In the genomic region with DNA sequence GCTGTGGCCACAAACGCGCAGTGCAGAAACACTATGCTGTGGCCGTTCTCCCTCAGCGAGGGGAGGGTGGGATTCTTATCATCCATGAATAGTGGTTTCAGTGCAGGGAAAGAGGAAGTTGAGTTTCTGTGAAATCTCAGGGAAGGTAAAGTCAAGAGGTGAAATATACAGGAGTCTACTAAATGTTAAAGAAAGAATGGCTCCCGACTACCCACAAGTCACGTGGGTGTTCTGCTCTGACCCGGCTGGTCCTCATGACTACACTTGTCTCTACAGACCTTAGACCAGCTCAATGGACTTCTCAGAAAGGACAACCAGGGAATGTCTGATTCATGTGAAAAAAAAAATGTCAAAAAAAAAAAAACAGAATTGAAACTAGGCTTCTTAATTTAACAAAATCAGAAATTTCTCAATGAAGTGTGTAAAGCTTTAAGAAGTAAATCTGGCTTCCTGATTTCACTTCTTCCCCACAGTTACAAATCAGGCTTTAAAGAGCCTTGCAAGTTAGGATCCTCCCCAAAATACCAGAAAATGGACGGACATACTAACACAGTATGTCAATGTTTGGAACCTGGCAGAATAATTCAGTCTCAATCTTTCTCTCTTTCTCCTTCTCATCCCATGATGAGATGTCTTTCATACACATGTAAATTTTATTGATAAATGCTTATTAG, we compare ENCODE assay signal across 35 mouse cellular contexts. TPM values are rescaled to one million over a fixed set of nuclear protein-coding genes. Genes with fewer than 3 reads are reported as not detected.
DNase-seq lines count a peak whose midpoint lies in the region; ATAC-seq and TF ChIP-seq lines count a peak whose summit lies in the region.
"Had no signal": no experiment of that assay in that cellular context is flagged by ENCODE, and none has a peak within 500 bp of the region (broad histone marks: within the 10 kb centered on the region; RNA-seq: fewer than 3 reads in every experiment).

No protein-coding gene starts in this region.

- peaks cover 8 to 40% of the 10 kb centered on the region in 2 experiments for H3K4me1 ChIP-seq in CH12.LX (ENCODE audit: control insufficient read depth in 1 of 2, insufficient read depth in 2 of 2)
- H3K4me1 ChIP-seq: embryonic facial prominence, embryonic 10.5 days; embryonic facial prominence, embryonic 15.5 days; limb, embryonic 12.5 days; liver, embryonic 15.5 days; midbrain, embryonic 10.5 days; midbrain, embryonic 15.5 days; neural tube, embryonic 13.5 days had no signal

- no peaks in the 10 kb centered on the region for H3K27me3 ChIP-seq in CH12.LX (replicated peaks)
- H3K27me3 ChIP-seq: midbrain, embryonic 15.5 days had no signal

- no peak overlapping the region for H3K4me3 ChIP-seq in CH12.LX (replicated peaks in 1 of 3; ENCODE audit: low read depth in 2 of 3, low read length in 2 of 3, poor library complexity in 1 of 3)
- H3K4me3 ChIP-seq in gastrocnemius, adult 2 months = no peak overlapping the region
- H3K4me3 ChIP-seq: embryonic facial prominence, embryonic 10.5 days; embryonic facial prominence, embryonic 15.5 days; layer of hippocampus, adult 2 months; left cerebral cortex, adult 2 months; limb, embryonic 12.5 days; liver, embryonic 15.5 days; midbrain, embryonic 10.5 days; midbrain, embryonic 15.5 days; myocyte; neural tube, embryonic 13.5 days had no signal

- H3K9me3 ChIP-seq in CH12.LX (replicated peaks; ENCODE audit: low read length) = no peaks in the 10 kb centered on the region
- H3K9me3 ChIP-seq: embryonic facial prominence, embryonic 10.5 days; embryonic facial prominence, embryonic 15.5 days; G1E; limb, embryonic 12.5 days; liver, embryonic 15.5 days; midbrain, embryonic 10.5 days; midbrain, embryonic 15.5 days; neural tube, embryonic 13.5 days had no signal

- in situ Hi-C loops in CH12.LX (cut with MboI; ENCODE audit: low pct_ligation_motif_present, low pct_unique_long_range_greater_than_20kb, low sequenced_read_pairs) = no loop called here

- H3K79me2 ChIP-seq in CH12.LX (replicated peaks; ENCODE audit: control insufficient read depth, extremely low read depth, insufficient read depth, poor library complexity, severe bottlenecking) = no peaks in the 10 kb centered on the region

- H3K9ac ChIP-seq in CH12.LX (ENCODE audit: insufficient read depth, low read depth) = no peak overlapping the region
- H3K9ac ChIP-seq: embryonic facial prominence, embryonic 15.5 days; limb, embryonic 12.5 days; liver, embryonic 15.5 days; lung, embryonic 14.5 days; midbrain, embryonic 15.5 days; neural tube, embryonic 13.5 days had no signal

- no peak overlapping the region for H3K27ac ChIP-seq in CH12.LX (ENCODE audit: insufficient read depth, low read depth)
- no peak overlapping the region for H3K27ac ChIP-seq in gastrocnemius, adult 2 months
- H3K27ac ChIP-seq: embryonic facial prominence, embryonic 10.5 days; embryonic facial prominence, embryonic 15.5 days; hindbrain, postnatal 0 days; layer of hippocampus, adult 2 months; left cerebral cortex, adult 2 months; limb, embryonic 12.5 days; liver, embryonic 15.5 days; midbrain, embryonic 10.5 days; midbrain, embryonic 15.5 days; neural tube, embryonic 13.5 days had no signal

- no peak for TF ChIP-seq POLR2A in CH12.LX (IDR thresholded peaks at IDR 0.05; ENCODE audit: low read depth, low read length)

- no peak for TF ChIP-seq RAD21 in CH12.LX (IDR thresholded peaks at IDR 0.05; ENCODE audit: low read depth, low read length)

- peak; percentile 57 to 67; a peak in 3 of 4 replicates for ATAC-seq in hematopoietic stem cell, adult 5-6 weeks (replicated peaks in 1 of 2; ENCODE audit: insufficient read depth in 1 of 2, low FRiP score in 2 of 2, low TSS enrichment in 1 of 2, low read depth in 1 of 2, poor library complexity in 2 of 2, severe bottlenecking in 2 of 2)
- ATAC-seq in monocyte, adult 5-6 weeks (replicated peaks; ENCODE audit: insufficient number of reproducible peaks, low FRiP score, low TSS enrichment, poor library complexity, severe bottlenecking) = peak; percentile 77
- ATAC-seq: forebrain, embryonic 14.5 days; hindbrain, postnatal 0 days; midbrain, embryonic 15.5 days; Patski had no signal

- dilution Hi-C loops in CH12.LX (cut with MboI; ENCODE audit: extremely low pct_ligation_motif_present, extremely low pct_unique_long_range_greater_than_20kb, low sequenced_read_pairs) = no loop called here

- DNase-seq in A20 (ENCODE audit: low read depth, low spot score) (peak; percentile 49), CH12.LX (ENCODE audit: extremely low read depth) (no peak)
- DNase-seq in neural tube, embryonic 10.5 days (ENCODE audit: extremely low spot score, low spot score) = no peak
- DNase-seq in gastrocnemius, adult 2 months = no peak
- no peak for DNase-seq in kidney, postnatal 10 days
- DNase-seq: adrenal gland, postnatal 10 days; cerebellum, adult 11 months; cerebellum, adult 9-11 months; gastrocnemius, postnatal 36 days; heart, postnatal 14 days; kidney, adult 11 months; kidney, postnatal 25 days; lung, embryonic 14.5 days; lung, postnatal 4 days; right cerebral cortex, postnatal 14 days had no signal

- H3K4me2 ChIP-seq in CH12.LX (ENCODE audit: insufficient read depth, low read depth, poor library complexity, severe bottlenecking) = no peak overlapping the region
- H3K4me2 ChIP-seq: embryonic facial prominence, embryonic 15.5 days; limb, embryonic 12.5 days; liver, embryonic 15.5 days; lung, embryonic 14.5 days; midbrain, embryonic 15.5 days; neural tube, embryonic 13.5 days had no signal

- intact Hi-C loops in gastrocnemius, adult 2 months (cut with DNase I) = no loop called here

- no peak for TF ChIP-seq CTCF in CH12.LX (conservative IDR thresholded peaks at IDR 0.05 in 1 of 2, IDR thresholded peaks at IDR 0.05 in 1 of 2; ENCODE audit: low read depth in 2 of 2, low read length in 2 of 2)
- TF ChIP-seq CTCF in gastrocnemius, adult 2 months (IDR thresholded peaks at IDR 0.05) = no peak

- no peak for TF ChIP-seq EP300 in CH12.LX (IDR thresholded peaks at IDR 0.05; ENCODE audit: low read length)

- H3K36me3 ChIP-seq in CH12.LX (replicated peaks in 1 of 2; ENCODE audit: control insufficient read depth in 1 of 2, insufficient read depth in 1 of 2, low read length in 1 of 2) = no peaks in the 10 kb centered on the region
- H3K36me3 ChIP-seq: embryonic facial prominence, embryonic 10.5 days; embryonic facial prominence, embryonic 15.5 days; G1E; limb, embryonic 12.5 days; liver, embryonic 15.5 days; midbrain, embryonic 10.5 days; midbrain, embryonic 15.5 days; neural tube, embryonic 13.5 days had no signal

TF ChIP-seq in CH12.LX, 34 proteins besides CTCF, POLR2A, EP300 and RAD21:
- TF ChIP-seq MEF2A (IDR thresholded peaks at IDR 0.05; ENCODE audit: borderline replicate concordance, low read depth, low read length) = no peak
- TF ChIP-seq E2F4 (IDR thresholded peaks at IDR 0.05; ENCODE audit: insufficient replicate concordance, low read depth, low read length) = no peak
- 0 out of 2 replicates have a peak, but pooled peaks have one; percentile 48 for TF ChIP-seq ZNF384 (IDR thresholded peaks at IDR 0.05; ENCODE audit: low read depth, low read length)
- no peak for TF ChIP-seq SMC3 (IDR thresholded peaks at IDR 0.05; ENCODE audit: low read depth, low read length)
- no peak for TF ChIP-seq ZMIZ1 (IDR thresholded peaks at IDR 0.05; ENCODE audit: low read depth, low read length)
- no peak for TF ChIP-seq MXI1 (IDR thresholded peaks at IDR 0.05; ENCODE audit: low read depth, low read length)
- no peak for TF ChIP-seq CHD2 (IDR thresholded peaks at IDR 0.05; ENCODE audit: low read length)
- no peak for TF ChIP-seq KAT2A (IDR thresholded peaks at IDR 0.05; ENCODE audit: insufficient replicate concordance, low read length)
TF ChIP-seq in CH12.LX: peak in this region for 1.

RNA-seq across cellular contexts. Expression of gene Gfi1, which starts 17.6 kb away (rescaled TPM):
- total RNA-seq in CH12.LX (2012; rRNA removed) (1.2 and 1.4 TPM in 2 replicates), CH12.LX (2014; rRNA removed) (1.5 TPM in 2 replicates)
- 0.99 and 1.2 TPM in 2 replicates for polyA plus RNA-seq in CH12.LX (2012; ENCODE audit: insufficient read length, low read depth)
- total RNA-seq in hematopoietic stem cell, adult 5-6 weeks (2017) = 16.5 and 30.3 TPM in 2 replicates
- 3.3 to 15.9 TPM (median 3.8 TPM) in 3 replicates for total RNA-seq in monocyte, adult 5-6 weeks (2017)
- total RNA-seq in gastrocnemius, adult 2 months (2021) = not detected
- total RNA-seq: gastrocnemius, adult 18-20 months; layer of hippocampus, adult 2 months; layer of hippocampus, postnatal 14 days; left cerebral cortex, adult 2 months; left cerebral cortex, postnatal 25 days had no signal
- polyA plus RNA-seq: embryonic facial prominence, embryonic 10.5 days; forebrain, embryonic 14.5 days; kidney, embryonic 14.5 days; limb, embryonic 12.5 days; midbrain, embryonic 10.5 days; midbrain, embryonic 15.5 days had no signal
